Mouse (Mus musculus) hindbrain, postnatal 0 days (tissue): Measurements from ENCODE around the gene Fgd1. TPM values are rescaled to one million over a fixed set of nuclear protein-coding genes. Genes with fewer than 3 reads are reported as not detected.

Experiments used
- ATAC-seq: fragments of 200-750 bp; cut with Nextera tagmentation; 2 replicates; pipeline ENCODE4 v1.8.0; 2017; ENCODE audit warnings: mild to moderate bottlenecking, moderate TSS enrichment, moderate library complexity
- DNase-seq: peaks from one replicate; pipeline ENCODE4 v3.0.0-alpha.2; 2015; ENCODE audit warnings: low spot score
- H3K27ac ChIP-seq: fragments of 300-500 bp; sonication (generic); 2 replicates; pipeline ENCODE4 v1.5.1; 2014; ENCODE audit warnings: mild to moderate bottlenecking
- H3K27me3 ChIP-seq: fragments of 300-500 bp; sonication (generic); 2 replicates; pipeline ENCODE4 v1.6.1; 2014; ENCODE audit warnings: low read length, mixed read lengths; ENCODE audit not compliant: insufficient read depth
- H3K36me3 ChIP-seq: fragments of 300-500 bp; sonication (generic); 2 replicates; pipeline ENCODE4 v1.6.1; 2014; ENCODE audit warnings: low read length, mixed read lengths; ENCODE audit not compliant: insufficient read depth
- H3K4me1 ChIP-seq: fragments of 300-500 bp; sonication (generic); 2 replicates; pipeline ENCODE4 v1.6.1; 2014; ENCODE audit warnings: antibody characterized with exemption, low read length, mixed read lengths; ENCODE audit not compliant: insufficient read depth
- H3K4me2 ChIP-seq: fragments of 300-500 bp; sonication (generic); 2 replicates; pipeline ENCODE4 v1.6.1; 2014; ENCODE audit warnings: low read depth, mild to moderate bottlenecking, low read length, moderate library complexity, mixed read lengths
- H3K4me3 ChIP-seq: fragments of 300-500 bp; sonication (generic); 2 replicates; pipeline ENCODE4 v1.5.1; 2014; ENCODE audit warnings: low read length
- H3K9ac ChIP-seq: fragments of 300-500 bp; sonication (generic); replicated peaks from 2 replicates; pipeline ENCODE4 v1.6.1; 2014; ENCODE audit warnings: mild to moderate bottlenecking, low read length, moderate library complexity, mixed read lengths
- H3K9me3 ChIP-seq: fragments of 300-500 bp; sonication (generic); 2 replicates; pipeline ENCODE4 v1.6.1; 2016; ENCODE audit warnings: low read length, mixed read lengths
- CTCF ChIP-seq: IDR thresholded peaks from 2 replicates; pipeline ENCODE4 v1.5.1; 2016; ENCODE audit warnings: antibody characterized with exemption, control low read depth, low read depth
- WGBS: fragments of 180-500 bp; shearing (Covaris S2); extraction: QIAGEN DNeasy Blood & Tissue Kit; methylation state at CpG from one replicate; pipeline ENCODE4 v1.1.7; 2014; 5-methylcytosine and 5-hydroxymethylcytosine counted together
- polyA plus RNA-seq: library from polyadenylated mRNA; unstranded; fragments of >200 nt; fragmentation: Nextera tagmentation; extraction: Ambion mirVana; gene quantifications from 2 replicates; pipeline ENCODE4 v1.2.1, GENCODE M21; 2015
- total RNA-seq: library from RNA; depleted of rRNA; stranded (reverse); fragments of >200 nt; gene quantifications from 2 replicates; pipeline ENCODE4 v1.2.3, GENCODE M21; 2014; rRNA removed

The Fgd1 gene
- total and polyA plus RNA-seq, 2 experiments from 2014 or later: 12.7 to 46.3 TPM

GRCm38 (mm10) chrX:151123933-151124332, 78.0 kb downstream of the Fgd1 start:
- no peaks in the 10 kb centered on the region for H3K27me3 ChIP-seq
- H3K36me3 ChIP-seq: no peaks in the 10 kb centered on the region
- H3K4me1 ChIP-seq: no peaks in the 10 kb centered on the region
- H3K4me2 ChIP-seq: no peak overlapping the region
- H3K27ac ChIP-seq: no peak overlapping the region
- no peak for ATAC-seq
- 55% methylated on average over 2 of the region's 2 CpGs for WGBS
- no peak for TF ChIP-seq CTCF
- no peak overlapping the region for H3K4me3 ChIP-seq
- no peaks in the 10 kb centered on the region for H3K9me3 ChIP-seq
- DNase-seq: no peak
- no peak overlapping the region for H3K9ac ChIP-seq

DNA sequence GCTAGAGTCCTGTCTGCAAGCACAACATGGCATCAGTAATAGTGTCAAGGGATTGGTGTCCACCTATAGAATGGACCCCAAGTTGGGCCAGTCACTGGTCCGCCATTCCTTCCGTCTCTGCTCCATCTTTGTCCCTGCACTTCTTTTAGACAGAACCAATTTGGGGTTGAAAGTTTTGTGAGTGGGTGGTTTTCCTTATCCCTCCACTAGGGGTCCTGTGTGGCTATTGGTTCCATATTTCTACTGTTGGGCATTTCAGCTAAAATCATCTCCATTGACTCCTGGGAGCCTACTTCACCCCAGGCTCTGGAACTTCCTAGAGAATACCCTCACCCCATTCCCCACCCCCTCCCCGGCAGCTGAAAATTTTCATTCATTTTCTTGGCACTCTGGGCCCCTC, 84.5 kb downstream of the Fgd1 start:
- ATAC-seq (no peak), DNase-seq (no peak)
- H3K4me3 ChIP-seq: no peak overlapping the region
- no peak overlapping the region for H3K9ac ChIP-seq
- H3K9me3 ChIP-seq: no peaks in the 10 kb centered on the region
- no peaks in the 10 kb centered on the region for H3K27me3 ChIP-seq
- TF ChIP-seq CTCF: peak; percentile 31; the same call in 1 of the 2 replicates
- no peak overlapping the region for H3K4me2 ChIP-seq
- no peaks in the 10 kb centered on the region for H3K4me1 ChIP-seq
- no peak overlapping the region for H3K27ac ChIP-seq
- WGBS: 69% methylated on average over 3 of the region's 3 CpGs
- H3K36me3 ChIP-seq: no peaks in the 10 kb centered on the region

- H3K36me3 ChIP-seq: no peaks in the 10 kb centered on the region
- H3K9ac ChIP-seq: no peak overlapping the region
- peak; percentile 54 for TF ChIP-seq CTCF
- H3K27me3 ChIP-seq: no peaks in the 10 kb centered on the region
- H3K9me3 ChIP-seq: no peaks in the 10 kb centered on the region
- no peak for ATAC-seq
- no peak overlapping the region for H3K4me2 ChIP-seq
- no peaks in the 10 kb centered on the region for H3K4me1 ChIP-seq
- no peak overlapping the region for H3K27ac ChIP-seq
- peak; percentile 23 for DNase-seq
- no peak overlapping the region for H3K4me3 ChIP-seq
- 34% methylated on average over 10 of the region's 10 CpGs for WGBS
Observed at GRCm38 (mm10) chrX:151132785-151133184, 86.8 kb downstream of the Fgd1 start.

Other genes starting within 250 kb of the Fgd1 start
- gene Maged2, start 231.8 kb upstream of the Fgd1 start, total RNA-seq: 372 and 376 TPM in 2 replicates
- 554 and 583 TPM in 2 replicates for gene Maged2, start 231.8 kb upstream of the Fgd1 start, polyA plus RNA-seq
- gene Gnl3l, start 28.8 kb upstream of the Fgd1 start, total RNA-seq: 125 and 130 TPM in 2 replicates
- 105 TPM in 2 replicates for gene Gnl3l, start 28.8 kb upstream of the Fgd1 start, polyA plus RNA-seq
- 20.4 and 21.4 TPM in 2 replicates for gene Tsr2, start 50.4 kb downstream of the Fgd1 start, total RNA-seq
- 38.6 and 41.4 TPM in 2 replicates for gene Tsr2, start 50.4 kb downstream of the Fgd1 start, polyA plus RNA-seq
- gene Wnk3, start 151.9 kb downstream of the Fgd1 start, total RNA-seq: 49.5 and 54.4 TPM in 2 replicates
- 9.9 and 10.5 TPM in 2 replicates for gene Wnk3, start 151.9 kb downstream of the Fgd1 start, polyA plus RNA-seq